Mouse (Mus musculus): ENCODE results near the gene S1pr2.
A peak's percentile ranks its signal among the peaks of the same experiment; 100 is the strongest.

DNA sequence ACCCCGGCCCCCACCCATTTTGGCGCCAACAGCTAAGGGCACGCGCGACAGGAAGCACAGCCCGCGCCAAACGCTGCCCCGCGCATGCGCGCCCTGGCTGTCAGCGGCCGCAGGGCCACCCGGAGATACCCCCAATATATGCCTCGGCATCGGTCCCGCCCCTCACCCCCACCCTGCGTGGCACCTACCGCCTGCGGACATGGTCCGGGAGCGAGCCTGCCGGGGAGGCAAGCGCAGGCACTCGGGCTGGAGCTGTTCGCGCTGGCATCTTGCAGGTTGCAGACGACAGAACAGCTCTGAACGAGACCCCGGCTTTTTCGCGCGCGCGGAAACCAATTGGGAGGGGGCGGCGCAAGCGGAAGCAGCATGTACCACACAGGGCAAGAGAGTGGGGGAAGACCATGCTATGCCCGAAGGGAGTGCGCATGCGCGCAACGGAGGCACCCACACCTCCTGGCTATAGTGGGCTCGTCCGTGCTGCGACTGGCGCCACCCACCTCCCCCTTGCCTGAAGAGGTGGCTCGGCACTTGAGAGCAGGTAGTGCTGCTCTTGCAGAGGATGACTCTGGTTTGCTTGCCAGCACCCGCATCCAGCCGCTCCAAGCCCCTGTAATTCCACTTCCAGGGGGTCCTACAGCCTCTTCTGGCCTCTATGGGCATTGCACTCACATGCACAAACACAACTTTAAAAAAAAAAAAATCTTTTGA lies 23.9 kb downstream of the S1pr2 start:
- TF ChIP-seq CTCF (conservative IDR thresholded peaks at IDR 0.05; ENCODE audit: low read length) (peak; percentile 27), POU5F1 (IDR thresholded peaks at IDR 0.05; ENCODE audit: borderline replicate concordance, low read length) (no peak), NANOG (IDR thresholded peaks at IDR 0.05; ENCODE audit: borderline replicate concordance, low read length) (no peak)
